In genomic region chr17:9723484-9723883, GRCm38 (mm10) we compare ENCODE assay signal across 13 mouse cellular contexts. TPM values are rescaled to one million over a fixed set of nuclear protein-coding genes. Genes with fewer than 3 reads are reported as not detected.
DNase-seq lines count a peak whose midpoint lies in the region; ATAC-seq lines count a peak whose summit lies in the region.
"Had no signal": no experiment of that assay in that cellular context is flagged by ENCODE, and none has a peak within 500 bp of the region (broad histone marks: within the 10 kb centered on the region; RNA-seq: fewer than 3 reads in every experiment).

No protein-coding gene starts in this region.

- peak overlapping the region; percentile 36; the same call in 1 of the 2 replicates for H3K27ac ChIP-seq in forebrain, embryonic 16.5 days (ENCODE audit: low read length)
- peak overlapping the region; percentile 61 for H3K27ac ChIP-seq in midbrain, embryonic 12.5 days (replicated peaks)

- no peaks in the 10 kb centered on the region for H3K9me3 ChIP-seq in forebrain, embryonic 16.5 days (ENCODE audit: control insufficient read depth, low read length)
- H3K9me3 ChIP-seq in midbrain, embryonic 12.5 days: no peaks in the 10 kb centered on the region

- ATAC-seq in forebrain, embryonic 16.5 days: no peak
- no peak for ATAC-seq in midbrain, embryonic 12.5 days (ENCODE audit: low FRiP score, low read depth)
- ATAC-seq in megakaryocyte, adult 5-6 weeks (ENCODE audit: poor library complexity, severe bottlenecking): no peak

- no peaks in the 10 kb centered on the region for H3K27me3 ChIP-seq in forebrain, embryonic 16.5 days (replicated peaks; ENCODE audit: control insufficient read depth, insufficient read depth, low read length)
- H3K27me3 ChIP-seq in midbrain, embryonic 12.5 days: no peaks in the 10 kb centered on the region

- 7% methylated on average over 4 of the region's 4 CpGs for WGBS in forebrain, embryonic 16.5 days
- 23% methylated on average over 4 of the region's 4 CpGs for WGBS in midbrain, embryonic 12.5 days

- H3K36me3 ChIP-seq in forebrain, embryonic 16.5 days (ENCODE audit: control insufficient read depth, insufficient read depth): no peaks in the 10 kb centered on the region
- H3K36me3 ChIP-seq in midbrain, embryonic 12.5 days: no peaks in the 10 kb centered on the region

- H3K4me1 ChIP-seq in forebrain, embryonic 16.5 days (replicated peaks; ENCODE audit: control insufficient read depth, insufficient read depth, low read length): peaks cover 18% of the 10 kb centered on the region
- peaks cover 43% of the 10 kb centered on the region for H3K4me1 ChIP-seq in midbrain, embryonic 12.5 days

- H3K4me3 ChIP-seq in forebrain, embryonic 16.5 days (replicated peaks; ENCODE audit: low read length): no peak overlapping the region
- H3K4me3 ChIP-seq in midbrain, embryonic 12.5 days: no peak overlapping the region

- DNase-seq in layer of hippocampus, adult 11-12 months (ENCODE audit: low spot score): peak; percentile 23
- DNase-seq in layer of hippocampus, adult 9-10 months (ENCODE audit: low spot score): no peak
- peak; percentile 21 for DNase-seq in adrenal gland, adult 8-10 months
- DNase-seq in embryo, embryonic 11 days: no peak
- no peak for DNase-seq in left cerebral cortex, adult 8-10 months (ENCODE audit: low spot score in 2 of 2)
- DNase-seq: kidney, postnatal 14 days; liver; right cerebral cortex, postnatal 25 days; thymus, postnatal 4 days had no signal

- H3K9ac ChIP-seq in forebrain, embryonic 16.5 days (replicated peaks; ENCODE audit: low read depth, low read length): no peak overlapping the region
- no peak overlapping the region for H3K9ac ChIP-seq in midbrain, embryonic 12.5 days (replicated peaks)

- H3K4me2 ChIP-seq in forebrain, embryonic 16.5 days (ENCODE audit: low read length): no peak overlapping the region
- H3K4me2 ChIP-seq in midbrain, embryonic 12.5 days (replicated peaks): no peak overlapping the region

RNA-seq across cellular contexts. Expression of gene Pabpc6, which starts 54.0 kb away (rescaled TPM):
- not detected for total RNA-seq in adrenal gland, adult 8-10 months (2022)
- not detected in 2 replicates for polyA plus RNA-seq in forebrain, embryonic 16.5 days (2015; fragmentation: Nextera tagmentation; extraction: Ambion mirVana)
- not detected in 2 replicates for polyA plus RNA-seq in midbrain, embryonic 12.5 days (2016; fragmentation: Nextera tagmentation; extraction: Ambion mirVana)
- total RNA-seq in left cerebral cortex, adult 8-10 months (2022): under 1 TPM in 2 of 4 experiments, not detected in 2; 0.09 to 0.15 TPM
- not detected in 2 replicates for total RNA-seq in megakaryocyte, adult 5-6 weeks (2015)
- total RNA-seq in megakaryocyte, adult 5-6 weeks (2017): not detected in 2 replicates
- total RNA-seq: heart, postnatal 10 days had no signal

Comparison
In these comparisons a context has a peak if more than half of its experiments do, and no peak if none do; other contexts are left out.
1. DNase-seq: peak in layer of hippocampus, adult 11-12 months (single experiment) and adrenal gland, adult 8-10 months (single experiment); none in layer of hippocampus, adult 9-10 months (single experiment), embryo, embryonic 11 days (single experiment) and left cerebral cortex, adult 8-10 months (0 of 2).